Mouse (Mus musculus): ENCODE measurements around the gene Notum. TPM values are rescaled to one million over a fixed set of nuclear protein-coding genes. Genes with fewer than 3 reads are reported as not detected.
A peak's percentile ranks its signal among the peaks of the same experiment; 100 is the strongest.

Notum gene
- total RNA-seq, 2 experiments from 2014 or later, result not detected

DNA sequence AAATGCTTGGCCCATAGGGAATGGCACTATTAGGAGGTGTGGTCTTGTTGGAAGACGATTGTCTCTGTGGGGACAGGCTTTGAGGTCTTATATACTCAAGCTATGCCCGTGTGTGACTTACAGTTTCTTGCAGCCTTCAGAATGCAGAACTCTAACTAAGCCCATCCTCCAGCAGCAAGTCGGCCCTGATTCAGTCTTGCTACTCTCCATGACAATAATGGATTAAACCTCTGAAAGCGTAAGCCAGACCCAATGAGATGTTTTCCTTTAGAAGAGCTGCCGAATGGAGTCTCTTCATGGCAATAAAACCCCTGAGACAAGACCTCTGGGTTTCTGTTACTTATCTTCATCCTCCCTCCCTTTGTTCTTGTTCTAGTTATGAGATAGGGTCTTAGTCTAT is 26.2 kb downstream of the Notum start:
- no peak for ATAC-seq (ENCODE audit: poor library complexity, severe bottlenecking)

DNA sequence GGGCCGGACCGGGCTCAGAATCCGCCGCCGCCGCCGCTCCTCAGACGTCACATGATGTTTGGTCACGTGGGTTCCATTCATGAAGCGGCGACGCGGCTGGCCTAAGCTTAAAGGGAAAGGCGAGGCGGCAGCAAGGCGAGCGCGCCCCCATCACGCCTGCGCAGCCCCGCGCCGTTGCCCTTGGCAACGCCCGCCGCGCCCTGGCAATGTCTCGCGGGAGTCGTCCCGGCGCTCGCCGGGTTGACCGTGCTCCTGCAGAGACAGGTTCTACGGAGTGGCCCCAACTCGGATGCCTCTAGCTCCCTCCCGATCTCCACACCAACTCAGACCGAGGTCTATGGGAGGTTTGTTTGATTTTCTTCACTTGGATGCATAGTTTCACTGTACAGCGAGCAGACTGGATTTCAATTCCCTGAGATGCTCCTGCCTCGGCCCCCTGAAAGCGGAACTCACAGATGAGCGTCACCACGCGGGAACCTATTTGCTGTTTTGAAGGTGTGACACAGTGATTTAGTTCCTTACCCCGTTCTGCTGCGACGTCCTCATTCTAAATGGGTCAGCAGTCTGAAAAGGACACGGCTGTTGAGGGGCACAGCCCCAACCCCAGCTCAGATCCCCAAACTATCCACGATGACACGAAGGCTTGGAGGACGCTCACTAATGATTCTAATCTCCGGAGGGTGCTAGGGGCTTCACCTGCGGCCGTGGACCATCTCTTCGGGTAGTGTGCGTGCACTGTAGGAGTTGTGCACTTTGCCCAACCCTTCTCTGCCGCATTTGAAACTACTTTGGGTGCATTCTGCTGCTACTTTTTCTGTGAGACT is 27.2 kb downstream of the Notum start, which contains the start of gene Mafg:
Gene Mafg (minus strand): TSS at position 81 of the 824 bp plus-strand sequence.
- peak; percentile 29 for ATAC-seq (ENCODE audit: poor library complexity, severe bottlenecking)

- ATAC-seq (ENCODE audit: poor library complexity, severe bottlenecking), result peak; percentile 25
Observed at GRCm38 (mm10) chr11:120632559-120633519, 28.1 kb downstream of the Notum start.

DNA sequence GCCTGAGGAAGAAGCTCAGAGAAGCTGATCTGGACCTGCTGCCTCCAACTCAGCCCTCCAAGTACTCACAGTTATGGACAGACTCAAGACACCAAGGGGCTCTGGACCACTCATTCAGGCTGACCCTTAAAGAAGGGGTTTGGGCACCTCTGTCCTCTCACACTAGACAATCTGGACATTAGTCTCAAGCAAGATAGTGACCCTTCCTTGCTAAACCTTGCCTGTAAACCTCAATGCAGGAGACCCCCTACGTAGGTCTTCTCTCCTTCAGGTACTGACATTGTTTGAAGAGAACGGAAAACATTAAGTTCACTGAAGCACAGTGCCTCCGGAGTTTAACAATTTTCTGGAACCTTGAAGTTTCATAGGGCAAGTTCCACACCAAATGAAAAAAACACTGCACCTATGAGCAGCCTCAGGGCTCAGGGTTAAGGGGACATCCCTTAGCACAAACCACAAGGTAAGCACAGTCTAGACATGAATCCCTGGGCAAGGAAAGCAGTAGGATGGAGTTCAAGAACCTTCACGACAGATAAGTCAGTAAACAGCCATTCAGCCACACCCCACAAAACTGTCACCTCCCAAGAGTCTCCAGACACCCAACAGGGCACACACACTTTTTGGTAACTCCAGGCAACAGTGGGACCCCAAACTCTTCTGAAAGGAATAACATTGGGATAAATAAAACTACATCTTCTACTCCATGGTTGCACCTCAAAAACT is 29.1 kb downstream of the Notum start:
- ATAC-seq (ENCODE audit: poor library complexity, severe bottlenecking), result no peak

DNA sequence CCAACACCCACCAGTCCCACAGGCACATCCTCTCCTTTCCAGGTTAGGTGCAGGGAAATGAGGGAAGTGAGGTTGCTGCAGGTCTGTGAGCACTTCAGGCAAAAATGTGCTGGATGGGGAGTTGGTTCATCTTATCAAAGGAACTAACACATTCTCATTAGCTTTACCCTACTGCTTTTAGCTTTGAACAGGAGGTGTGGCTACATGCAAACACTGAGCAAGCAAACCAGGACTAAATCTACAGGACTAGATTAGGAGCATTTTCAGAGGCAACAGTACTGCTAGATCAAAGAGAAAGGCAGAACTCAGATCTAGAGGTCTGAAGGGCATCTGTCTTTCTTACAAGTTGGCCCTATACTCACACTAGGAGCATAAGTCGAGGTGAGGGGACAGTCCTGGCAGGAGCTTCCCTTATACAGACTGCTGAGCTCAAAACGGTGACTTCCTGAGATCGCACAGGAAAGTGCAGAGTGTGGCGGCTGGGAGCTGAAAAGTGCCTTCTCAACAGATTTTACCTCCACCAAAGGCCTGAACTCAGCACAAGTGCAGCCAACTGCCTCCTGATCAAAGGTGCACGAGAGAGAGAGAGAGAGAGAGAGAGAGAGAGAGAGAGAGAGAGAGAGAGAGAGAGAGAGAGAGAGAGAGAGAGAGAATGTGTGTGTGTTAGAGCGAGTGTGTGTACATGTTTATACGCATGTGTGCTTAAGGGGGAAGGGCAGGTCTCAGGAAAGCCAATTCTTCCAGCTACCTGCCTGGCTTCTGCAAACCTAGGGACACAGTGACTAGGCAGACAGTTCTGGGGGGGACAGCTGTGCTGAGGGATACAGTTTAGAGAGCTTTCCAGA is 29.9 kb downstream of the Notum start:
- ATAC-seq (ENCODE audit: poor library complexity, severe bottlenecking), result no peak

- peak; percentile 53 for ATAC-seq (ENCODE audit: poor library complexity, severe bottlenecking)
Observed at GRCm38 (mm10) chr11:120630401-120630871, 30.5 kb downstream of the Notum start.

- ATAC-seq (ENCODE audit: poor library complexity, severe bottlenecking), result peak; percentile 3; the same call in 1 of the 2 replicates
Observed at GRCm38 (mm10) chr11:120629911-120630310, 31.1 kb downstream of the Notum start.

DNA sequence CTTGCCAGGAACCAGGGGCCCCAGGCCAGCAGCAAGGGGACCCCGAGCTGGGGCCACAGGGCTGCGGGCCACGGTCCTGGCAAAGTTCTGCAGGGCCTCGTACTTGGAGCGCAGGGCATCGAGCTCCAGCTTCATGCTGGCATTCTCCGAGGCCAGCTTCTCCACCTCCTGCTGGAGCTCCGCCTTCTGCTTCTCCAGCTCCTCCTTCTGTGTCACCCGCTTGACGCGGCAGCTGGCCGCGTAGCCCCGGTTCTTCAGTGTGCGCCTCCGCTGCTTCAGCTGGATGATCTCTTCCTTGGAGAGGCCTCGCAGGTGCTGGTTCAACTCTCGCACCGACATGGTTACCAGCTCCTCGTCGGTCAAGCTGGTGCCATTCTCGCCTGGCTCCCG is 31.6 kb downstream of the Notum start:
- peak; percentile 29 for ATAC-seq (ENCODE audit: poor library complexity, severe bottlenecking)

DNA sequence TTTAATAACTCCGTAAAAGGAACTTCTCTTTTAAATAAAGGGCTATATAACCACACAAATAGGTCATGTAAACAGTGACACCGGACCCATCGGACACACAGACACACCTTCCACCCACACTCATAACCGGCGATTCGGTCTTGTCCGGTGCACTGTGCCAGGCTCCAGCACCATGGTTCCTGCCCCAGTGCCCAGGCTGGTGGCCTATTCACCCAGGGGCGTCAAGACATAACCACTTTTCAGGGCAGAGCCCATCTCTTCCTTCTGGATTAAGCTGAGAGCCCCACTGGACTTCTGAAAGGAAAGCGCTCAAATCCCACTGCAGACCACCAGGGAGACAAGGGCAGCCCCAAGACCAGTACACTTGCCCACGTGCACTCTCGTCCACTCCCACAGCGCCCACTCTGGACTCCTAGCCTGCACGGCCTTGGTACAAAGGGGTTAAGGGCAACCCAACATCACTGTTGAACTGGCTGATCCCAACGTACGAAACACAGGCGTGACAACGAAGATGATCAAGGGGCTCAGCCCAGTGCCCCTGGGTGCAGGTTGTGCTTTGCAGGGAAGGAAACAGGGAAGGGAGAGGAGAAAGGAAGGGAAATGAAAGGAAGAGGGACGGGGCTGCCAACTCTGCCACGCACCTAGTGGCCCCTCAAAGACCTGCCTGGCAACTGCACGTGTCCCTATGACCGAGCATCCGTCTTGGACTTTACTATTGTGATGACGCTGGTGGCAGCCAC is 32.2 kb downstream of the Notum start:
- ATAC-seq (ENCODE audit: poor library complexity, severe bottlenecking), result no peak

DNA sequence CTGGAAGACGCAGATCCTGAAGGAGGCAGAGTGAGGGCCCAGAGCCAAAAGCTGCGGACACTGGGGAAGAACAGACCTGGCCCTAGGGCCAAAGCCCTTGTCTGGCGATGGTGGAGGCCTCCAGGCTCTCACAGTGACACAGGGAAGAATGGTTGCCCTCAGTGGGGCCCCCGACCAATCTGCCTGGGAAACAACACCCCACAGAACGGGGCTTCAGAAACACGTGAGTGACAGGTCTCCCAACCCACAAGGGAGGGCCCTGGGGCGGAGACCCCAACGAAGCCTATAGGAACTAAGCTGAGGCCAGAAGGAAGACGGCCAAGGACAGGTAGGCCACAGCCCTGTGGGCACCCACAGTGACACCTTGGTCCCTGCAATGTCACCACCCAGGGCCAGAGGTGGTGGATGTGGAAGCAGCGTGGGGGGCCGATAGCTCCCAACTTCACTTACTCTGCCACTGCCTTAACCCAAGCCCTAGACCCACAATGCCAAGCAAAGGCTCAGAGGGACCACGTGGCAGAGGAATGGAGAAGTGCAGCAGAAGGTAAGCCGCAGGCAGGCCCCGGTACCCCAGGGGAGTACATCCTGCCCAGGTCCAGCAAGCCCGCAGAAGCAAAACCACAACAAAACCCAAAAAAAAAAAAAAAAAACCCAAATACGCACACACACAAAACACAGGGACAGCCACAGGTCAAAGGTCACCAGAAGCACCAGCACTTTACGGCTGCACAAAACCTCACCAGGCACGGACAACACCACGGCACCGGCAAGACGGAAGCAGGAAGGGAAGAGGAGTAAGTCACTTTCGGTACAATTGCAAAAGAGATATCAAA is 33.3 kb downstream of the Notum start:
- peak; percentile 41 for ATAC-seq (ENCODE audit: poor library complexity, severe bottlenecking)

DNA sequence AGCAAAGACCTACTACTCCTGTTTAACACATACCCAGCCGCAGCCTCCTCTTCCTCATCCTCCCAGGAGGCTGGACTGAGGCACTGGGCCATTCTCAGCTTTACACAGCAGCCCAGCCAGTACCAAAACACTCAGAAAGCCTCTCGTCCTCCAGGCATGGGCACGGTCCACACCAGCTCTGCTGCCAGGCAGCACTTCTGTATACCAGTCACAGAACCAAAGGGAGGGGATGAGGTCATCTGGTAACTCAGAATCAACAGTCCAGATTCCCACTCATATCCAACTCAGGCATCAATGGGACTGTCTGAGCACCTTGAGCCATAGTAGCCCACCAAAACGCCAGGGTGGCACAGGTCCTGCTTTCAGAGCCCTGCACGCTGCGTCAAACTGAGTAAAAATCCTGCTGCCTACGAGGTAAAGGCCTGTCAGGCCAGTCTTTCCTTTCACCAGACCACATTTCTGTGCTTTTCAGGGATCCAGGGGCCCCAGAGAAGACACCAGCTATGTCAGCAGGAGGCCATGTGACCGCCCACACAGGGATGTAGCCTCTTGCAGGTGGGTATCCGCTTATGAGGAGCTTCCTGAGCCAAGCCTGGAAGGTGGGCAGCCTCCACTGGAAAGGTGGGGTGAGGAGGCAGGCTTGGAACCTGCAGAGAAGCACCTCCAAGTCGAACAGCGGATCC is 34.0 kb downstream of the Notum start:
- ATAC-seq (ENCODE audit: poor library complexity, severe bottlenecking), result no peak

- ATAC-seq (ENCODE audit: poor library complexity, severe bottlenecking), result no peak
Observed at GRCm38 (mm10) chr11:120625152-120625775, 35.7 kb downstream of the Notum start, which contains the start of gene Sirt7. Gene Sirt7, minus strand, starts transcription at chr11:120625240.

DNA sequence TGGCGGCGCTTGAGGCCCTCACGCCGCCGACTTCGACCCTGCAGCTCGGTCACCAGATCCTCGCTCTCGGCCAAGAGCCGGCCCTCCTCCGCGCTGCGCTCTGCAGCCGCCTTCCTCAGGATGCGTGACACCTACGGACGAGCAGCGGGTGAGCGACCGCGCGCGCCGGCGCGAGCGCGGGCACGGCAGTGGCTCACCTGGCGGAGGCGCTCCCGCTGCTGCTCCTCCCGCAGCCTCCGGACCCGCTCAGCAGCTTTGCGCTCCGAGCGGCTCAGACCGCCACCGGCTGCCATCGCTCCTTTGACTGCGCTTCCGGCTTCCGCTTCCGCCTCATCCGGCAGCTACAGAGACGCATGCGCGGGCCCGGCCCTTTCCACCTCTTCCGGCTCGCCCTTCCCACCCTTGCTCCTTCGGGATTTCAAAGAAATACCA is 36.3 kb downstream of the Notum start:
- peak; percentile 43 for ATAC-seq (ENCODE audit: poor library complexity, severe bottlenecking)

DNA sequence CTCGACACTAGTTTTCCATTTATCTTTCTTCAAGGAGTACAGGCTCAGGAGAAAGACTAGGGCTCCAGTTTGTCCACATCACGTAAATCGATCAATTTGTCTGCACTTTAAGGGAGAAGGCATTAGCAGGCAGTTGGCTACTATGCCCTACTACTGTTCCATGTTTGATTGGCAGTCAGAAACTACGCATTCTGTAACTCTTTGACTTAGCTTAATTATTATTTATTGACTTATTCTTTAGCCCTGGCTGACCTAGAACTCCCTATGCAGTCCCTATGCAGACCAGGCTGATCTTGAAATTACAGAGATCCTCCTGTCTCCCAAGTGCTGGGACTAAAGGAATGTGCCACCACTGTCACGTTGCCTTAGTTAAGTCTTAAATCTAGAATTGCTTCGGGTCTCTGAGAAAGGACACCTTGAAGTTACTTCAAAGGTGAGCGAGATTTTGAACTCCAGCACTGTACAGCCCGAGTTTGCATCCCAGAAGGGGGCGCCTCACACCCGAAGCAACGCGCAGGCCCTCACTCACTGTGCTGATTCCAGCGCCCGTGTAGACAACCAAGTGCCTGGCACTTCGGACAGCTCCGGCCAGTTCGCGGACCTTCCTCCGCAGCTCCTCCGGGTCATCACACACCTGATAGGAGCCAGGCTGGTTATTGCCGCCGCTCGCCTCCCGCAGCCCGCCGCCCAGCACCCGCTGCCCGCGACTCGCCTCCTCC is 36.9 kb downstream of the Notum start:
- peak; percentile 39 for ATAC-seq (ENCODE audit: poor library complexity, severe bottlenecking)

DNA sequence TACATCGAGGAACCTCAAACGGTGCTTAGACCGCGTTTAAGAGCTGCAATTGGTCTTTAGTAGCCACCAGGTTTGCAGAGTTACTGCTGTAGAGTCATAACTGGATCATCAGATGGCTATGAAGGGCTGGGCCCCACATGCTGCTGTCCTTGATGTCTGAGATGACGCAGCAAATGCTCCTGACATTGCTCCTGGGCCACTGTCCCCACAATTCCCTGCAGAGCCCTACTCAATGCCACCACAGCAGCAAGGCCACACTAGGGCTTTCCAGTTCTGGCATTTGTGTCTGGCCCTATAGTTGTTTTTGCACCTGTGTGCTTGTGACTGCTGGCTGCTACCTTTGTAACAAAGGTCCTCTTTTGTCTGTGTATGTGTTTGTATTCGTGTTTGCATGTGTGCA is 38.2 kb downstream of the Notum start:
- no peak for ATAC-seq (ENCODE audit: poor library complexity, severe bottlenecking)

GRCm38 (mm10) chr11:120620195-120620594 is 40.8 kb downstream of the Notum start:
- no peak for ATAC-seq (ENCODE audit: poor library complexity, severe bottlenecking)

Measured in megakaryocyte, adult 5-6 weeks (primary cell).